In genomic region chr15:88840126-88840525, GRCm38 (mm10) we compare ENCODE assay signal across 8 mouse cellular contexts. TPM values are rescaled to one million over a fixed set of nuclear protein-coding genes. Genes with fewer than 3 reads are reported as not detected.
DNase-seq lines count a peak whose midpoint lies in the region; ATAC-seq lines count a peak whose summit lies in the region.

No protein-coding gene starts in this region.

- 67% methylated on average over 10 of the region's 10 CpGs for WGBS in midbrain, embryonic 10.5 days
- WGBS in midbrain, embryonic 14.5 days: 68% methylated on average over 10 of the region's 10 CpGs
- 45% methylated on average over 9 of the region's 10 CpGs for WGBS in embryonic facial prominence, embryonic 14.5 days
- 72% methylated on average over 10 of the region's 10 CpGs for WGBS in hindbrain, embryonic 16.5 days
- 61% methylated on average over 10 of the region's 10 CpGs for WGBS in liver, embryonic 11.5 days

- DNase-seq in midbrain, embryonic 10.5 days (ENCODE audit: low spot score): peak; percentile 20
- DNase-seq in midbrain, embryonic 14.5 days: no peak
- DNase-seq in embryonic facial prominence, embryonic 14.5 days (ENCODE audit: low spot score): peak; percentile 62
- no peak for DNase-seq in liver, embryonic 11.5 days (ENCODE audit: low spot score)

- H3K9ac ChIP-seq in midbrain, embryonic 14.5 days (replicated peaks; ENCODE audit: low read length): no peak overlapping the region
- H3K9ac ChIP-seq in embryonic facial prominence, embryonic 14.5 days (ENCODE audit: low read depth, low read length): no peak overlapping the region
- no peak overlapping the region for H3K9ac ChIP-seq in hindbrain, embryonic 16.5 days (ENCODE audit: low read depth, low read length)
- H3K9ac ChIP-seq in liver, embryonic 11.5 days (ENCODE audit: low read depth, low read length): no peak overlapping the region

- peaks cover 33% of the 10 kb centered on the region for H3K4me1 ChIP-seq in midbrain, embryonic 10.5 days
- H3K4me1 ChIP-seq in midbrain, embryonic 14.5 days (ENCODE audit: control insufficient read depth, insufficient read depth, low read length): peaks cover 12% of the 10 kb centered on the region
- H3K4me1 ChIP-seq in embryonic facial prominence, embryonic 14.5 days (ENCODE audit: control insufficient read depth, insufficient read depth, low read length): peaks cover 21% of the 10 kb centered on the region
- peaks cover 18% of the 10 kb centered on the region for H3K4me1 ChIP-seq in hindbrain, embryonic 16.5 days (ENCODE audit: control insufficient read depth, insufficient read depth, low read depth, low read length)
- peaks cover 15% of the 10 kb centered on the region for H3K4me1 ChIP-seq in liver, embryonic 11.5 days (replicated peaks; ENCODE audit: control insufficient read depth, insufficient read depth, low read length)

- no peaks in the 10 kb centered on the region for H3K36me3 ChIP-seq in midbrain, embryonic 10.5 days
- H3K36me3 ChIP-seq in midbrain, embryonic 14.5 days (ENCODE audit: control insufficient read depth, insufficient read depth, low read length): no peaks in the 10 kb centered on the region
- H3K36me3 ChIP-seq in embryonic facial prominence, embryonic 14.5 days (ENCODE audit: control insufficient read depth, insufficient read depth, low read length): no peaks in the 10 kb centered on the region
- H3K36me3 ChIP-seq in hindbrain, embryonic 16.5 days (ENCODE audit: control insufficient read depth, insufficient read depth, low read length): no peaks in the 10 kb centered on the region
- H3K36me3 ChIP-seq in liver, embryonic 11.5 days (ENCODE audit: control insufficient read depth, insufficient read depth, low read length): no peaks in the 10 kb centered on the region

- H3K4me2 ChIP-seq in midbrain, embryonic 14.5 days (ENCODE audit: low read length): no peak overlapping the region
- H3K4me2 ChIP-seq in embryonic facial prominence, embryonic 14.5 days (ENCODE audit: low read depth, low read length): no peak overlapping the region
- H3K4me2 ChIP-seq in hindbrain, embryonic 16.5 days (ENCODE audit: low read length): no peak overlapping the region
- no peak overlapping the region for H3K4me2 ChIP-seq in liver, embryonic 11.5 days

- H3K27me3 ChIP-seq in midbrain, embryonic 10.5 days (ENCODE audit: low read depth, poor library complexity, severe bottlenecking): peaks cover 14% of the 10 kb centered on the region
- no peaks in the 10 kb centered on the region for H3K27me3 ChIP-seq in midbrain, embryonic 14.5 days (ENCODE audit: control insufficient read depth, insufficient read depth, low read length)
- H3K27me3 ChIP-seq in embryonic facial prominence, embryonic 14.5 days (replicated peaks; ENCODE audit: control insufficient read depth, insufficient read depth, low read length): no peaks in the 10 kb centered on the region
- no peaks in the 10 kb centered on the region for H3K27me3 ChIP-seq in hindbrain, embryonic 16.5 days (replicated peaks; ENCODE audit: control insufficient read depth, insufficient read depth, low read length)
- peaks cover 7% of the 10 kb centered on the region; the same call in 1 of the 2 replicates for H3K27me3 ChIP-seq in liver, embryonic 11.5 days (replicated peaks; ENCODE audit: control insufficient read depth, insufficient read depth, low read length)

- no peaks in the 10 kb centered on the region for H3K9me3 ChIP-seq in midbrain, embryonic 10.5 days (replicated peaks)
- no peaks in the 10 kb centered on the region for H3K9me3 ChIP-seq in midbrain, embryonic 14.5 days (ENCODE audit: control insufficient read depth, low read length)
- H3K9me3 ChIP-seq in embryonic facial prominence, embryonic 14.5 days (ENCODE audit: control insufficient read depth, low read length): no peaks in the 10 kb centered on the region
- no peaks in the 10 kb centered on the region for H3K9me3 ChIP-seq in hindbrain, embryonic 16.5 days (ENCODE audit: control insufficient read depth, low read length)
- no peaks in the 10 kb centered on the region for H3K9me3 ChIP-seq in liver, embryonic 11.5 days (ENCODE audit: control insufficient read depth, low read length)

- no peak overlapping the region for H3K4me3 ChIP-seq in midbrain, embryonic 10.5 days
- no peak overlapping the region for H3K4me3 ChIP-seq in midbrain, embryonic 14.5 days (replicated peaks; ENCODE audit: low read depth, low read length)
- no peak overlapping the region for H3K4me3 ChIP-seq in embryonic facial prominence, embryonic 14.5 days (ENCODE audit: low read depth, low read length)
- no peak overlapping the region for H3K4me3 ChIP-seq in hindbrain, embryonic 16.5 days (ENCODE audit: low read length)
- H3K4me3 ChIP-seq in liver, embryonic 11.5 days (ENCODE audit: low read depth, low read length): no peak overlapping the region

- H3K27ac ChIP-seq in midbrain, embryonic 10.5 days (replicated peaks): no peak overlapping the region
- H3K27ac ChIP-seq in midbrain, embryonic 14.5 days (replicated peaks; ENCODE audit: low read depth, low read length): no peak overlapping the region; the same call in 1 of the 2 replicates
- H3K27ac ChIP-seq in embryonic facial prominence, embryonic 14.5 days (replicated peaks; ENCODE audit: low read depth, low read length): peak overlapping the region; percentile 66; the same call in 1 of the 2 replicates
- H3K27ac ChIP-seq in hindbrain, embryonic 16.5 days (ENCODE audit: low read depth, low read length): peak overlapping the region; percentile 37
- H3K27ac ChIP-seq in liver, embryonic 11.5 days (ENCODE audit: low read depth, low read length): peak overlapping the region; percentile 36

- ATAC-seq in midbrain, embryonic 14.5 days (ENCODE audit: low FRiP score, low TSS enrichment): no peak
- no peak for ATAC-seq in embryonic facial prominence, embryonic 14.5 days (ENCODE audit: low read depth)
- ATAC-seq in hindbrain, embryonic 16.5 days: no peak
- ATAC-seq in liver, embryonic 11.5 days (replicated peaks; ENCODE audit: low FRiP score): no peak
- no peak for ATAC-seq in monocyte, adult 5-6 weeks (replicated peaks; ENCODE audit: insufficient number of reproducible peaks, low FRiP score, low TSS enrichment, poor library complexity, severe bottlenecking)
- ATAC-seq in inflammation-experienced regulatory T-cells, adult 6 months: no peak
- no peak for ATAC-seq in activated CD4-positive, CD25-positive, alpha-beta regulatory T cell, adult 4 months

RNA-seq across cellular contexts. Expression of gene Creld2, which starts 20.7 kb away (rescaled TPM):
- polyA plus RNA-seq in midbrain, embryonic 10.5 days (2016; fragmentation: Nextera tagmentation; extraction: Ambion mirVana): 94.7 and 110 TPM in 2 replicates
- polyA plus RNA-seq in midbrain, embryonic 14.5 days (2014; fragmentation: Nextera tagmentation; extraction: Ambion mirVana): 49.6 and 53.8 TPM in 2 replicates
- polyA plus RNA-seq in embryonic facial prominence, embryonic 14.5 days (2014; fragmentation: Nextera tagmentation; extraction: Ambion mirVana): 76.1 and 84.5 TPM in 2 replicates
- 61.0 and 61.9 TPM in 2 replicates for polyA plus RNA-seq in hindbrain, embryonic 16.5 days (2015; fragmentation: Nextera tagmentation; extraction: Ambion mirVana)
- polyA plus RNA-seq in liver, embryonic 11.5 days (2014; fragmentation: Nextera tagmentation; extraction: Ambion mirVana): 107 and 109 TPM in 2 replicates
- 59.8 to 71.4 TPM (median 62.8 TPM) in 3 replicates for total RNA-seq in monocyte, adult 5-6 weeks (2017)
- 10 to 100 TPM; 22.9 to 40.9 (median 28.4) TPM for polyA plus RNA-seq in inflammation-experienced regulatory T-cells, adult 6 months (2017; shearing (Covaris generic))
- 10 to 100 TPM; 25.4 to 30.9 TPM for polyA plus RNA-seq in activated CD4-positive, CD25-positive, alpha-beta regulatory T cell, adult 4 months (2017; shearing (Covaris generic))

RNA-seq across cellular contexts. Expression of gene Alg12, which starts 21.0 kb away (rescaled TPM):
- polyA plus RNA-seq in midbrain, embryonic 10.5 days (2016; fragmentation: Nextera tagmentation; extraction: Ambion mirVana): 11.7 and 11.9 TPM in 2 replicates
- polyA plus RNA-seq in midbrain, embryonic 14.5 days (2014; fragmentation: Nextera tagmentation; extraction: Ambion mirVana): 7.1 and 8.1 TPM in 2 replicates
- 11.8 and 12.2 TPM in 2 replicates for polyA plus RNA-seq in embryonic facial prominence, embryonic 14.5 days (2014; fragmentation: Nextera tagmentation; extraction: Ambion mirVana)
- polyA plus RNA-seq in hindbrain, embryonic 16.5 days (2015; fragmentation: Nextera tagmentation; extraction: Ambion mirVana): 9.5 and 10.1 TPM in 2 replicates
- 13.9 and 14.2 TPM in 2 replicates for polyA plus RNA-seq in liver, embryonic 11.5 days (2014; fragmentation: Nextera tagmentation; extraction: Ambion mirVana)
- 5.8 to 15.6 TPM (median 9.6 TPM) in 3 replicates for total RNA-seq in monocyte, adult 5-6 weeks (2017)
- 10 to 100 TPM; 12.8 to 22.4 (median 15.8) TPM for polyA plus RNA-seq in inflammation-experienced regulatory T-cells, adult 6 months (2017; shearing (Covaris generic))
- polyA plus RNA-seq in activated CD4-positive, CD25-positive, alpha-beta regulatory T cell, adult 4 months (2017; shearing (Covaris generic)): 10 to 100 TPM; 13.5 to 15.0 TPM

RNA-seq across cellular contexts. Expression of gene Pim3, which starts 21.9 kb away (rescaled TPM):
- 36.9 TPM in 2 replicates for polyA plus RNA-seq in midbrain, embryonic 10.5 days (2016; fragmentation: Nextera tagmentation; extraction: Ambion mirVana)
- polyA plus RNA-seq in midbrain, embryonic 14.5 days (2014; fragmentation: Nextera tagmentation; extraction: Ambion mirVana): 49.1 and 53.2 TPM in 2 replicates
- 38.6 and 45.1 TPM in 2 replicates for polyA plus RNA-seq in embryonic facial prominence, embryonic 14.5 days (2014; fragmentation: Nextera tagmentation; extraction: Ambion mirVana)
- 71.4 and 77.4 TPM in 2 replicates for polyA plus RNA-seq in hindbrain, embryonic 16.5 days (2015; fragmentation: Nextera tagmentation; extraction: Ambion mirVana)
- polyA plus RNA-seq in liver, embryonic 11.5 days (2014; fragmentation: Nextera tagmentation; extraction: Ambion mirVana): 34.0 and 35.9 TPM in 2 replicates
- total RNA-seq in monocyte, adult 5-6 weeks (2017): 31.1 to 42.4 TPM (median 34.9 TPM) in 3 replicates
- polyA plus RNA-seq in inflammation-experienced regulatory T-cells, adult 6 months (2017; shearing (Covaris generic)): 1 to 10 TPM; 3.0 to 4.1 (median 4.0) TPM
- polyA plus RNA-seq in activated CD4-positive, CD25-positive, alpha-beta regulatory T cell, adult 4 months (2017; shearing (Covaris generic)): 1 to 10 TPM; 2.6 to 3.6 TPM

Comparison
In these comparisons a context has a peak if more than half of its experiments do, and no peak if none do; other contexts are left out.
1. DNase-seq: peak in midbrain, embryonic 10.5 days (single experiment) and embryonic facial prominence, embryonic 14.5 days (single experiment); none in midbrain, embryonic 14.5 days (single experiment) and liver, embryonic 11.5 days (single experiment).
2. H3K27ac ChIP-seq: peak in embryonic facial prominence, embryonic 14.5 days (single experiment), hindbrain, embryonic 16.5 days (single experiment) and liver, embryonic 11.5 days (single experiment); none in midbrain, embryonic 10.5 days (single experiment) and midbrain, embryonic 14.5 days (single experiment).